Mouse (Mus musculus): Measurements from ENCODE around the gene 2610021A01Rik.

DNA sequence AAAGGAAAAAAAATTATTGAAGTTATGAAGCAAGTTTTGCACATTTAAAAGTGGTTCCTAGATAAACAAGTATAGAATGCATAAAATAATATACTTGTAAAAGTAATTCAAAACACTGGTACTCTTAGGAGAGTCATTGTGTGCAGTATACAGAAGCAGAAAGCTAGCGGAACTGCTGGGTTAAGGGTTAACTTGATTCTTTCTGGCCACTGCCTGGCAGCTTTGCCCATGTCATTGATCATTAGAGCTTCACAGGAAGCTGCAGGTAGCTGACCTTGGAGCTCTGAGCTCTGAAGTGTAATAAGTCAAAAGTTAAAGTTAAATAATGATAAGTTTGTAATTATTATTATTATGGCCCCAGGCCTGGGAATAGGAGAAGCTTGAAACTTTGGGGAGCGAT lies 21.1 kb upstream of the 2610021A01Rik start:
- TF ChIP-seq CTCF (IDR thresholded peaks at IDR 0.05; ENCODE audit: borderline replicate concordance, extremely low read depth, insufficient read depth, insufficient read length) (no peak), POLR2A (IDR thresholded peaks at IDR 0.05; ENCODE audit: borderline replicate concordance, extremely low read depth, insufficient read depth, insufficient read length, poor library complexity, severe bottlenecking) (no peak)
